Mouse (Mus musculus): ENCODE data around the gene Rpl19. TPM values are rescaled to one million over a fixed set of nuclear protein-coding genes. Genes with fewer than 3 reads are reported as not detected.

Rpl19 gene
- total and polyA plus RNA-seq, 3 experiments = 2,949 to 5,259 (median 3,446) TPM

DNA sequence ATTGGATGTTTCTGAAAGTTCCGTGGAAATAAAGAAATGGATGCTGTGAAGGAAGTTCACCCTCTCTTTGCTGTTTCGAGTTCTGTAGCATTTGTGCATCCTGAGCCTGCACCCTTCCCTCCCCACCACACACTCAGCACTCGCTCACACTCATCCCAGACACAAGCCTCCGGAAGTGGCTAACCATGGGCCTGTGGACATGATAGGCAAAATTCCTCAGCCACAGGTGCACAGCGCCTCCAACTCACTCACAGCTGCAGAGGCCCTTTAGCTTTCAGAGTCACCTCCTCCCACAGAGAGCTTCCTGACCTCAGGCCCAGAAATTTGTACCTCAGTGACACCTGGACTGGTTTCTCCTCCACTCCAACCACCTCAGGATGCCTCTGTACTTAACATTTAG lies 48.7 kb upstream of the Rpl19 start:
- in situ Hi-C loops (cut with MboI; ENCODE audit: low pct_ligation_motif_present, low pct_unique_long_range_greater_than_20kb, low sequenced_read_pairs) (no loop called here), dilution Hi-C loops (cut with MboI; ENCODE audit: extremely low pct_ligation_motif_present, extremely low pct_unique_long_range_greater_than_20kb, low sequenced_read_pairs) (no loop called here)
- Histone ChIP-seq H3K36me3 (replicated peaks in 1 of 2; ENCODE audit: control insufficient read depth in 1 of 2, insufficient read depth in 1 of 2, low read length in 1 of 2) (no peaks in the 10 kb centered on the region), H3K9ac (ENCODE audit: insufficient read depth, low read depth) (no peak overlapping the region), H3K27ac (ENCODE audit: insufficient read depth, low read depth) (no peak overlapping the region), H3K4me1 (ENCODE audit: control insufficient read depth in 1 of 2, insufficient read depth in 2 of 2) (peaks cover 12 to 31% of the 10 kb centered on the region in 2 experiments), H3K79me2 (replicated peaks; ENCODE audit: control insufficient read depth, extremely low read depth, insufficient read depth, poor library complexity, severe bottlenecking) (no peaks in the 10 kb centered on the region), H3K9me3 (replicated peaks; ENCODE audit: low read length) (no peaks in the 10 kb centered on the region), H3K27me3 (replicated peaks) (peaks cover 3% of the 10 kb centered on the region), H3K4me3 (replicated peaks in 1 of 3; ENCODE audit: low read depth in 2 of 3, low read length in 2 of 3, poor library complexity in 1 of 3) (no peak overlapping the region), H3K4me2 (ENCODE audit: insufficient read depth, low read depth, poor library complexity, severe bottlenecking) (no peak overlapping the region)
- TF ChIP-seq BHLHE40 (IDR thresholded peaks at IDR 0.05; ENCODE audit: low read depth, low read length) (peak; percentile 81), GABPA (IDR thresholded peaks at IDR 0.05; ENCODE audit: insufficient replicate concordance, low read depth, low read length) (no peak), EP300 (IDR thresholded peaks at IDR 0.05; ENCODE audit: low read length) (peak; percentile 81), ETS1 (conservative IDR thresholded peaks at IDR 0.05; ENCODE audit: low read depth, low read length) (peak; percentile 72), MEF2A (IDR thresholded peaks at IDR 0.05; ENCODE audit: borderline replicate concordance, low read depth, low read length) (peak; percentile 69; the same call in 1 of the 2 replicates), IRF4 (IDR thresholded peaks at IDR 0.05; ENCODE audit: low read depth, low read length) (peak; percentile 75), MAZ (IDR thresholded peaks at IDR 0.05; ENCODE audit: low read depth, low read length) (peak; percentile 37; the same call in 1 of the 2 replicates), SIN3A (IDR thresholded peaks at IDR 0.05; ENCODE audit: low read length) (no peak), JUN (IDR thresholded peaks at IDR 0.05; ENCODE audit: insufficient read depth, low read depth, low read length) (no peak), ZNF384 (IDR thresholded peaks at IDR 0.05; ENCODE audit: low read depth, low read length) (no peak), MAFK (IDR thresholded peaks at IDR 0.05; ENCODE audit: insufficient replicate concordance, low read length) (peak; percentile 47; the same call in 1 of the 2 replicates), E2F4 (IDR thresholded peaks at IDR 0.05; ENCODE audit: insufficient replicate concordance, low read depth, low read length) (no peak), TCF12 (IDR thresholded peaks at IDR 0.05; ENCODE audit: low read depth, low read length) (peak; percentile 96), RCOR1 (conservative IDR thresholded peaks at IDR 0.05; ENCODE audit: low read depth, low read length) (0 out of 2 replicates have a peak, but pooled peaks have one; percentile 57), CHD2 (IDR thresholded peaks at IDR 0.05; ENCODE audit: low read length) (peak; percentile 44; the same call in 1 of the 2 replicates), ELF1 (IDR thresholded peaks at IDR 0.05; ENCODE audit: low read depth, low read length) (peak; percentile 37; the same call in 1 of the 2 replicates)
- peak; percentile 81 for DNase-seq (ENCODE audit: extremely low read depth)

DNA sequence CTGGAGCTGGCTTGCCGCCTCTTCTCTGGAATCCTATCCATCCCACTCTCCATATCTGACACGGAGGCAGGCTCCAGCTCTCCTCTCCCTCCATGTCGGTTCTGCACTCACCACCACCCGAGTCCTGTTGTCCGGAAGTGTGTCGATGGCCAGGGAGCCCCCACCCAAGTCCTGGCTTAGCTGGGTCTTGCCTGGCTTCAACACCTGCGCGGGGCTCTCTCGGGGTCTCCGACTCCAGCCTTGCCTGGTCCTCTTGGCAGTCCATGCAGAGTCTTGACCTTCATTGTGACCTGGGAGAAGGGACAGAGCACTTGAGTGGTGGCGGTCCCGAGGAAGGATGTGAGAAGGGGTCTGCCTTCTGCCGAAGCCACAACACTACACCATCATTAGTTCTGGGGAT lies 48.1 kb upstream of the Rpl19 start:
- dilution Hi-C loops (cut with MboI; ENCODE audit: extremely low pct_ligation_motif_present, extremely low pct_unique_long_range_greater_than_20kb, low sequenced_read_pairs) (no loop called here), in situ Hi-C loops (cut with MboI; ENCODE audit: low pct_ligation_motif_present, low pct_unique_long_range_greater_than_20kb, low sequenced_read_pairs) (no loop called here)
- Histone ChIP-seq H3K4me3 (replicated peaks in 1 of 3; ENCODE audit: low read depth in 2 of 3, low read length in 2 of 3, poor library complexity in 1 of 3) (no peak overlapping the region), H3K27ac (ENCODE audit: insufficient read depth, low read depth) (no peak overlapping the region), H3K36me3 (replicated peaks in 1 of 2; ENCODE audit: control insufficient read depth in 1 of 2, insufficient read depth in 1 of 2, low read length in 1 of 2) (no peaks in the 10 kb centered on the region), H3K27me3 (replicated peaks) (peaks cover 3% of the 10 kb centered on the region), H3K9me3 (replicated peaks; ENCODE audit: low read length) (no peaks in the 10 kb centered on the region), H3K79me2 (replicated peaks; ENCODE audit: control insufficient read depth, extremely low read depth, insufficient read depth, poor library complexity, severe bottlenecking) (no peaks in the 10 kb centered on the region), H3K9ac (ENCODE audit: insufficient read depth, low read depth) (no peak overlapping the region), H3K4me1 (ENCODE audit: control insufficient read depth in 1 of 2, insufficient read depth in 2 of 2) (peaks cover 12 to 31% of the 10 kb centered on the region in 2 experiments), H3K4me2 (ENCODE audit: insufficient read depth, low read depth, poor library complexity, severe bottlenecking) (no peak overlapping the region)
- TF ChIP-seq ZC3H11A (IDR thresholded peaks at IDR 0.05; ENCODE audit: low read depth, low read length) (no peak), RCOR1 (conservative IDR thresholded peaks at IDR 0.05; ENCODE audit: low read depth, low read length) (no peak), CHD2 (IDR thresholded peaks at IDR 0.05; ENCODE audit: low read length) (no peak), SIN3A (IDR thresholded peaks at IDR 0.05; ENCODE audit: low read length) (no peak), TBP (conservative IDR thresholded peaks at IDR 0.05; ENCODE audit: low read depth, low read length) (no peak), EP300 (IDR thresholded peaks at IDR 0.05; ENCODE audit: low read length) (no peak), JUN (IDR thresholded peaks at IDR 0.05; ENCODE audit: insufficient read depth, low read depth, low read length) (no peak)
- no peak for DNase-seq (ENCODE audit: extremely low read depth)

Measured in CH12.LX (cell line).